In genomic region chr10:76132506-76132905, GRCm38 (mm10) we compare ENCODE assay signal across 14 mouse cellular contexts. TPM values are rescaled to one million over a fixed set of nuclear protein-coding genes. Genes with fewer than 3 reads are reported as not detected.
"Had no signal": no experiment of that assay in that cellular context is flagged by ENCODE, and none has a peak within 500 bp of the region (broad histone marks: within the 10 kb centered on the region; RNA-seq: fewer than 3 reads in every experiment).

No protein-coding gene starts in this region.

- DNase-seq: kidney, adult 18-20 months; kidney, postnatal 10 days; kidney, postnatal 4 days; lung, embryonic 14.5 days; lung, postnatal 10 days; lung, postnatal 4 days; retina, postnatal 1 day; right cerebral cortex, postnatal 25 days; thymus, postnatal 4 days had no signal

RNA-seq across cellular contexts. Expression of gene Slc5a4a, which starts 14.7 kb away (rescaled TPM):
- total RNA-seq: layer of hippocampus, adult 2 months; layer of hippocampus, postnatal 14 days; left cerebral cortex, adult 2 months; left cerebral cortex, postnatal 25 days; megakaryocyte, adult 5-6 weeks had no signal

RNA-seq across cellular contexts. Expression of gene Slc5a4b, which starts 21.7 kb away (rescaled TPM):
- total RNA-seq: layer of hippocampus, adult 2 months; left cerebral cortex, adult 2 months; left cerebral cortex, postnatal 25 days; megakaryocyte, adult 5-6 weeks had no signal
